Mouse (Mus musculus) stomach, postnatal 0 days (tissue): Measurements from ENCODE around the gene Ghdc.

Source experiments
- CTCF ChIP-seq: IDR thresholded peaks from 2 replicates; pipeline ENCODE4 v1.5.1; 2016; ENCODE audit warnings: antibody characterized with exemption, low read depth, mild to moderate bottlenecking, moderate library complexity
- EP300 ChIP-seq: optimal IDR thresholded peaks from 2 replicates; pipeline ENCODE3; 2016; ENCODE audit warnings: antibody characterized with exemption

GRCm38 (mm10) chr11:100795386-100795785 is 24.6 kb upstream of the Ghdc start:
- no peak for TF ChIP-seq EP300
- TF ChIP-seq CTCF = no peak
